Mouse (Mus musculus) left cerebral cortex, postnatal 10 days (tissue): ENCODE measurements around the gene Sdf2l1. TPM values are rescaled to one million over a fixed set of nuclear protein-coding genes. Genes with fewer than 3 reads are reported as not detected.

Experiments used
- microRNA-seq: library from miRNA; unstranded; fragments of <30 nt; microRNA quantifications from one replicate; pipeline ENCODE4 v1.2.0, GENCODE M21; 2022
- total RNA-seq, 2 experiments: library from RNA; stranded (reverse); gene quantifications; 2 replicates each; pipeline ENCODE4 v1.2.3; 2021

The Sdf2l1 gene
- total RNA-seq, 2 experiments from 2014 or later = 10.5 to 11.5 TPM

Small RNAs within 50 kb of the gene (microRNA-seq; reads per million reads assigned to microRNA genes)
- 379 reads per million, percentile 68 among the genes with 10 or more reads in this experiment for gene Mir130b
- 6.3 reads per million, percentile 23 among the genes with 10 or more reads in this experiment for gene Mir301b

Other genes with a start within 250 kb of the Sdf2l1 start
- 10 to 100 TPM; 25.2 to 25.7 TPM for gene Ppm1f, start 235.9 kb downstream of the Sdf2l1 start, total RNA-seq
- 100 to 1,000 TPM; 469 to 480 TPM for gene Mapk1, start 149.0 kb downstream of the Sdf2l1 start, total RNA-seq
- 10 to 100 TPM; 78.5 to 91.2 TPM for gene Ypel1, start 62.7 kb downstream of the Sdf2l1 start, total RNA-seq
- 10 to 100 TPM; 84.6 to 87.7 TPM for gene Ppil2, start 21.1 kb downstream of the Sdf2l1 start, total RNA-seq
- gene 2610318N02Rik, start 7.2 kb downstream of the Sdf2l1 start, total RNA-seq = 1 to 10 TPM; 2.6 to 3.6 TPM
- 10 to 100 TPM; 49.7 to 52.4 TPM for gene Ydjc, start 12.2 kb upstream of the Sdf2l1 start, total RNA-seq
- 1 to 10 TPM; 7.7 to 8.7 TPM for gene Ccdc116, start 14.8 kb upstream of the Sdf2l1 start, total RNA-seq
- gene Ube2l3, start 70.3 kb upstream of the Sdf2l1 start, total RNA-seq = 100 to 1,000 TPM; 149 to 151 TPM
- 1 to 10 TPM; 1.7 to 1.9 TPM for gene Rimbp3, start 76.2 kb upstream of the Sdf2l1 start, total RNA-seq
- gene Hic2, start 101.2 kb upstream of the Sdf2l1 start, total RNA-seq = 1 to 10 TPM; 6.6 TPM
- 100 to 1,000 TPM; 121 to 123 TPM for gene Tmem191c, start 143.7 kb upstream of the Sdf2l1 start, total RNA-seq
- gene Serpind1, start 199.0 kb upstream of the Sdf2l1 start, total RNA-seq = 1 to 10 TPM; 1.9 to 2.0 TPM